Mouse (Mus musculus) CD4-positive, CD25-positive, alpha-beta regulatory T cell, adult 2 months (primary cell): ENCODE measurements at regions not wholly inside any gene's neighbourhood (a gene's known extent, or its start where the extent isn't known, plus 50 kb on each side); places are given as distances from the start of the nearest gene placed in this dataset.
A peak's percentile ranks its signal among the peaks of the same experiment; 100 is the strongest.
"Not testable (repeated sequence)": the region's sequence is repeated elsewhere in the genome, so short reads cannot be mapped to it uniquely, and the experiment has no call there.

Experiments used
- DNase-seq: peaks from one replicate; pipeline ENCODE4 v3.0.0-alpha.2; 2012; ENCODE audit warnings: low read depth, low spot score

- DNase-seq: peak; percentile 77
Observed at GRCm38 (mm10) chr10:19297669-19298068, 58.7 kb upstream of the Olig3 start.

- no peak for DNase-seq
Observed at GRCm38 (mm10) chr10:19295388-19296013, 60.8 kb upstream of the Olig3 start.

- no peak for DNase-seq
Observed at GRCm38 (mm10) chr10:19291474-19291873, 64.9 kb upstream of the Olig3 start.

- DNase-seq: not testable (repeated sequence)
Observed at GRCm38 (mm10) chr10:19291039-19291438, 65.3 kb upstream of the Olig3 start.

GRCm38 (mm10) chr10:19282166-19282565, 74.2 kb upstream of the Olig3 start:
- no peak for DNase-seq

GRCm38 (mm10) chr10:19281021-19281420, 75.3 kb upstream of the Olig3 start:
- no peak for DNase-seq

- no peak for DNase-seq
Observed at GRCm38 (mm10) chr10:19278189-19278842, 78.0 kb upstream of the Olig3 start.

- DNase-seq: no peak
Observed at GRCm38 (mm10) chr10:19277103-19277827, 79.1 kb upstream of the Olig3 start.

- no peak for DNase-seq
Observed at GRCm38 (mm10) chr10:19274985-19275384, 81.3 kb upstream of the Olig3 start.

- no peak for DNase-seq
Observed at GRCm38 (mm10) chr10:19269418-19269817, 86.9 kb upstream of the Olig3 start.

- DNase-seq: peak; percentile 14
Observed at GRCm38 (mm10) chr10:19268051-19268450, 88.3 kb upstream of the Olig3 start.

GRCm38 (mm10) chr10:19240102-19240759, 116.1 kb upstream of the Olig3 start:
- peak; percentile 86 for DNase-seq

GRCm38 (mm10) chr10:19216240-19216639, 140.1 kb upstream of the Olig3 start:
- DNase-seq: no peak

GRCm38 (mm10) chr10:19209751-19210150, 146.6 kb upstream of the Olig3 start:
- peak; percentile 61 for DNase-seq

GRCm38 (mm10) chr10:19208101-19208722, 148.1 kb upstream of the Olig3 start:
- no peak for DNase-seq

- no peak for DNase-seq
Observed at GRCm38 (mm10) chr10:19207505-19207904, 148.8 kb upstream of the Olig3 start.

- no peak for DNase-seq
Observed at GRCm38 (mm10) chr10:19200311-19200710, 156.0 kb upstream of the Olig3 start.

- DNase-seq: peak; percentile 47
Observed at GRCm38 (mm10) chr10:19195676-19196075, 160.7 kb upstream of the Olig3 start.

GRCm38 (mm10) chr10:19194646-19195045, 161.7 kb upstream of the Olig3 start:
- DNase-seq: peak; percentile 45

- peak; percentile 79 for DNase-seq
Observed at GRCm38 (mm10) chr10:19192971-19193758, 163.2 kb upstream of the Olig3 start.

GRCm38 (mm10) chr10:19192221-19192620, 164.1 kb upstream of the Olig3 start:
- peak; percentile 65 for DNase-seq
